Mouse (Mus musculus) B cell, adult (primary cell): ENCODE results near the gene H2-Q7. TPM values are rescaled to one million over a fixed set of nuclear protein-coding genes. Genes with fewer than 3 reads are reported as not detected.

ENCODE experiments used
- total RNA-seq: library from RNA; stranded (reverse); gene quantifications from 4 replicates; pipeline ENCODE4 v1.2.4, GENCODE M21; 2023; ENCODE audit not compliant: inconsistent age

The H2-Q7 gene
- 154 to 200 TPM (median 183 TPM) in 4 replicates for total RNA-seq

DNA sequence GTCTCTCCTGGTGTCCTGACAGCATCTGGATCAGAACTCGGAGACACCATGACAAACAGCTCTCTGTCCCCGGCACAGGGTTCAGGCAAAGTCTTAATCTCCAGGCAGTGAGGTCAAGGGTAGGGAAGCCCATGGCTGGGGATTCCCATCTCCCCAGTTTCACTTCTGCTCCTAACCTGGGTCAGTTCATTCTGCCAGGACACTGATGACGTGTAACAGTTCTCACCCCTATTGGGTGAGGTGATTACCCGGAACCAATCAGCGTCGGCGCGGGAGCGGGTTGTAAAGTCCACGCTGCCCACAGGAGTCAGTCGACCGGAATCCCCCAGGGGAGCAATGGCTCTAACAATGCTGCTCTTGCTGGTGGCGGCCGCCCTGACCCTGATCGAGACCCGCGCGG, at the start of gene H2-Q7:
H2-Q7 (plus strand) TSS at position 271 of the 400 bp plus-strand sequence.

DNA sequence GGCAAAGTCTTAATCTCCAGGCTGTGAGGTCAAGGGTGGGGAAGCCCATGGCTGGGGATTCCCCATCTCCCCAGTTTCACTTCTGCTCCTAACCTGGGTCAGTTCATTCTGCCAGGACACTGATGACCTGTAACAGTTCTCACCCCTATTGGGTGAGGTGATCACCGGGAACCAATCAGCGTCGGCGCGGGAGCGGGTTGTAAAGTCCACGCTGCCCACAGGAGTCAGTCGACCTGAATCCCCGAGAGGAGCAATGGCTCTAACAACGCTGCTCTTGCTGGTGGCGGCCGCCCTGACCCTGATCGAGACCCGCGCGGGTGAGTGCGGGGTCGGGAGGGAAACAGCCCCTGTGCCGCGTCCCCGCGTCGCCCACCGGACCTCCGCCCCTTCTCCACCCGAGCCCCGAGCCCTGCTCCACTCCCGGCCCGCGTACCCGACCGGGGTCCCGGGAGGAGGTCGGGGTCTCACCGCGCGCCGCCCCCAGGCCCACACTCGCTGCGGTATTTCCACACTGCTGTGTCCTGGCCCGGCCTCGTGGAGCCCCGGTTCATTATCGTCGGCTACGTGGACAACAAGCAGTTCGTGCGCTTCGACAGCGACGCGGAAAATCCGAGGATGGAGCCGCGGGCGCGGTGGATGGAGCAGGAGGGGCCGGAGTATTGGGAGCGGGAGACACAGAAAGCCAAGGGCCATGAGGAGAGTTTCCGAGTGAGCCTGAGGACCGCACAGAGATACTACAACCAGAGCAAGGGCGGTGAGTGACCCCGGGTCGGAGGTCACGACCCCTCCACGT, 14.1 kb upstream of the H2-Q7 start, which contains the start of gene H2-Q6:
H2-Q6 (plus strand) TSS at position 227 of the 793 bp plus-strand sequence.

DNA sequence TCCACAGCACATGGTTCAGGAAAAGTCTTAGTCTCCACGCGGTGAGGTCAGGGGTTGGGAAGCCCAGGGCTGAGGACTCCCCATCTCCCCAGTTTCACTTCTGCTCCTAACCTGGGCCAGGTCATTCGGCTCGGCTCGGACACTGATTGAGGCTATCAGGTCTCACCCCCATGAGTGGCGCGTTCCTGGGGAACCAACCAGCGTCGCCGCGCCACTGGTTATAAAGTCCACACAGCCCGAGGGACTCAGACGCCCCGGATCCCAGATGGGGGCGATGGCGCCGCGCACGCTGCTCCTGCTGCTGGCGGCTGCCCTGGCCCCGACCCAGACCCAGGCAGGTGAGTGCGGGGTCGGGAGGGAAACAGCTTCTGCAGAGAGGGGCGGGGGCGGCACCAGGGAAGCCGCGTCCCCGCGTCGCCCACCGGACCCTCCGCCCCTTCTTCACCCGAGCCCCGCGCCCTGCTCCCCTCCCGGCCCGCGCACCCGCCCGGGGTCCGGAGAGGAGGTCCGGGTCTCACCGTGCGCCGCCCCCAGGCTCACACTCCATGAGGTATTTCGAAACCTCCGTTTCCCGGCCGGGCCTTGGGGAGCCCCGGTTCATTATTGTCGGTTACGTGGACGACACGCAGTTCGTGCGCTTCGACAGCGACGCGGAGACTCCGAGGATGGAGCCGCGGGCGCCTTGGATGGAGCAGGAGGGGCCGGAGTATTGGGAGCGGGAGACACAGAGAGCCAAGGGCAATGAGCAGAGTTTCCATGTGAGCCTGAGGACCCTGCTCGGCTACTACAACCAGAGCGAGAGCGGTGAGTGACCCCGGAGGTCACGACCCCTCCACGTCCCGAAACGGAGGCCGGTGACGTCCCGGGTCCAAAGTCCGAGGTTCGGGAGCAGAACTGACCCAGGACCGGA, 31.1 kb downstream of the H2-Q7 start, which contains the start of gene H2-Q10:
H2-Q10 (plus strand) TSS at position 248 of the 910 bp plus-strand sequence.

Other genes with a start within 250 kb of the H2-Q7 start
- 564 to 668 TPM (median 599 TPM) in 4 replicates for gene Ltb, start 244.7 kb upstream of the H2-Q7 start, total RNA-seq
- gene Tnf, start 237.1 kb upstream of the H2-Q7 start, total RNA-seq: 9.9 to 12.7 TPM (median 11.2 TPM) in 4 replicates
- gene Lta, start 233.8 kb upstream of the H2-Q7 start, total RNA-seq: 31.8 to 44.1 TPM (median 36.1 TPM) in 4 replicates
- not detected in 4 replicates for gene Gm16181, start 218.3 kb upstream of the H2-Q7 start, total RNA-seq
- gene Atp6v1g2, start 205.5 kb upstream of the H2-Q7 start, total RNA-seq: 1.6 to 2.5 TPM (median 2.1 TPM) in 4 replicates
- gene Nfkbil1, start 203.4 kb upstream of the H2-Q7 start, total RNA-seq: 13.3 to 15.9 TPM (median 13.7 TPM) in 4 replicates
- gene Ddx39b, start 197.4 kb upstream of the H2-Q7 start, total RNA-seq: 432 to 470 TPM (median 447 TPM) in 4 replicates
- 1,753 to 1,919 TPM (median 1,880 TPM) in 4 replicates for gene H2-D1, start 176.4 kb upstream of the H2-Q7 start, total RNA-seq
- 11.8 to 16.3 TPM (median 15.1 TPM) in 4 replicates for gene H2-Q1, start 118.8 kb upstream of the H2-Q7 start, total RNA-seq
- gene H2-Q2, start 96.9 kb upstream of the H2-Q7 start, total RNA-seq: 6.7 to 12.2 TPM (median 10.3 TPM) in 4 replicates
- 342 to 364 TPM (median 361 TPM) in 4 replicates for gene H2-Q4, start 59.5 kb upstream of the H2-Q7 start, total RNA-seq
- 271 to 340 TPM (median 322 TPM) in 4 replicates for gene H2-Q6, start 14.3 kb upstream of the H2-Q7 start, total RNA-seq
- gene H2-Q10, start 30.9 kb downstream of the H2-Q7 start, total RNA-seq: 55.8 to 66.3 TPM (median 64.4 TPM) in 4 replicates
- gene Pou5f1, start 66.9 kb downstream of the H2-Q7 start, total RNA-seq: 0.63 to 0.74 TPM (median 0.67 TPM) in 3 of 4 replicates, not detected in the other
- gene Tcf19, start 77.7 kb downstream of the H2-Q7 start, total RNA-seq: 4.8 to 6.8 TPM (median 5.4 TPM) in 4 replicates
- gene Cchcr1, start 77.9 kb downstream of the H2-Q7 start, total RNA-seq: 11.5 to 19.0 TPM (median 13.4 TPM) in 4 replicates
- gene Psors1c2, start 94.0 kb downstream of the H2-Q7 start, total RNA-seq: not detected in 4 replicates
- gene Cdsn, start 113.0 kb downstream of the H2-Q7 start, total RNA-seq: not detected in 4 replicates
- not detected in 4 replicates for gene 2300002M23Rik, start 128.3 kb downstream of the H2-Q7 start, total RNA-seq
- not detected in 4 replicates for gene Sfta2, start 162.4 kb downstream of the H2-Q7 start, total RNA-seq
- not detected in 4 replicates for gene Gm9573, start 187.5 kb downstream of the H2-Q7 start, total RNA-seq
- gene Mucl3, start 204.5 kb downstream of the H2-Q7 start, total RNA-seq: not detected in 4 replicates
- 43.2 to 67.6 TPM (median 49.8 TPM) in 4 replicates for gene Vars2, start 228.4 kb downstream of the H2-Q7 start, total RNA-seq
- 17.9 to 21.2 TPM (median 19.8 TPM) in 4 replicates for gene Gtf2h4, start 234.6 kb downstream of the H2-Q7 start, total RNA-seq